Mouse (Mus musculus): ENCODE data around the gene Gcg.

GRCm38 (mm10) chr2:62459241-62460174, 23.9 kb downstream of the Gcg start:
- TF ChIP-seq TAL1 (IDR thresholded peaks at IDR 0.05; ENCODE audit: low read length): no peak
- no peak for TF ChIP-seq GATA1 (IDR thresholded peaks at IDR 0.05; ENCODE audit: low read length)

Data from erythroblast, embryonic 14.5 days (primary cell).